Mouse (Mus musculus): Measurements from ENCODE around the gene Cd59b.

The Cd59b gene

GRCm38 (mm10) chr2:104069704-104070185 is at the start of gene Cd59b:
Cd59b (plus strand) TSS chr2:104069849.
- peak; percentile 66 to 81 for DNase-seq

GRCm38 (mm10) chr2:104023096-104023495 is 46.6 kb upstream of the Cd59b start:
- no peak for DNase-seq

GRCm38 (mm10) chr2:104024656-104025055 is 45.0 kb upstream of the Cd59b start:
- no peak for DNase-seq

- DNase-seq = peak; percentile 90 to 93
Observed at GRCm38 (mm10) chr2:104027458-104028138, 42.1 kb upstream of the Cd59b start, which contains the start of gene Fbxo3. Fbxo3 (plus strand) TSS chr2:104027721.

- DNase-seq = peak; percentile 13 to 45
Observed at GRCm38 (mm10) chr2:104028139-104028723, 41.4 kb upstream of the Cd59b start, which contains the start of gene 4931422A03Rik. 4931422A03Rik (minus strand) TSS chr2:104028361.

GRCm38 (mm10) chr2:104029074-104029473 is 40.6 kb upstream of the Cd59b start:
- DNase-seq = no peak

- DNase-seq = no peak
Observed at GRCm38 (mm10) chr2:104030381-104030780, 39.3 kb upstream of the Cd59b start.

- DNase-seq = peak in 1 of 2 experiments; percentile 21
Observed at GRCm38 (mm10) chr2:104032056-104032455, 37.6 kb upstream of the Cd59b start.

- peak; percentile 54 to 73 for DNase-seq
Observed at GRCm38 (mm10) chr2:104034832-104035472, 34.7 kb upstream of the Cd59b start.

GRCm38 (mm10) chr2:104035595-104035994 is 34.1 kb upstream of the Cd59b start:
- DNase-seq = no peak

GRCm38 (mm10) chr2:104036316-104036715 is 33.3 kb upstream of the Cd59b start:
- no peak for DNase-seq

- no peak for DNase-seq
Observed at GRCm38 (mm10) chr2:104038236-104038635, 31.4 kb upstream of the Cd59b start.

GRCm38 (mm10) chr2:104041632-104042031 is 28.0 kb upstream of the Cd59b start:
- no peak for DNase-seq

GRCm38 (mm10) chr2:104042766-104043165 is 26.9 kb upstream of the Cd59b start:
- DNase-seq = no peak

GRCm38 (mm10) chr2:104043624-104044478 is 25.8 kb upstream of the Cd59b start:
- peak in 1 of 2 experiments; percentile 17 for DNase-seq

GRCm38 (mm10) chr2:104044479-104045080 is 25.1 kb upstream of the Cd59b start:
- peak; percentile 39 to 53 for DNase-seq

GRCm38 (mm10) chr2:104058381-104058780 is 11.3 kb upstream of the Cd59b start:
- no peak for DNase-seq

GRCm38 (mm10) chr2:104058954-104059353 is 10.7 kb upstream of the Cd59b start:
- no peak for DNase-seq

GRCm38 (mm10) chr2:104059786-104060185 is 9.9 kb upstream of the Cd59b start:
- DNase-seq = no peak

GRCm38 (mm10) chr2:104060996-104061395 is 8.7 kb upstream of the Cd59b start:
- DNase-seq = no peak

GRCm38 (mm10) chr2:104062665-104063064 is 7.0 kb upstream of the Cd59b start:
- no peak for DNase-seq

GRCm38 (mm10) chr2:104064152-104064551 is 5.5 kb upstream of the Cd59b start:
- no peak for DNase-seq

All from kidney, postnatal 36 days (tissue).